Mouse (Mus musculus) heart, postnatal 25 days (tissue): Measurements from ENCODE around the gene Zbtb32. TPM values are rescaled to one million over a fixed set of nuclear protein-coding genes. Genes with fewer than 3 reads are reported as not detected.

Source experiments
- DNase-seq: peaks from one replicate; pipeline ENCODE4 v3.0.0; 2022; ENCODE audit warnings: low spot score
- intact Hi-C: fragments of 180-260 bp; cut with DNase I; formaldehyde crosslinking; loops from one replicate; pipeline ENCODE4 v1.15.1; 2025
- total RNA-seq, 2 experiments: library from RNA; stranded (reverse); gene quantifications; 2 replicates each; pipeline ENCODE4 v1.2.3; 2021

Gene Zbtb32
- not detected for total RNA-seq

- DNase-seq: no peak
- intact Hi-C loops: no loop called here
Measured at GRCm38 (mm10) chr7:30598786-30599185, at the start of gene Zbtb32. TSS of gene Zbtb32 (minus strand) at chr7:30598909.

DNA sequence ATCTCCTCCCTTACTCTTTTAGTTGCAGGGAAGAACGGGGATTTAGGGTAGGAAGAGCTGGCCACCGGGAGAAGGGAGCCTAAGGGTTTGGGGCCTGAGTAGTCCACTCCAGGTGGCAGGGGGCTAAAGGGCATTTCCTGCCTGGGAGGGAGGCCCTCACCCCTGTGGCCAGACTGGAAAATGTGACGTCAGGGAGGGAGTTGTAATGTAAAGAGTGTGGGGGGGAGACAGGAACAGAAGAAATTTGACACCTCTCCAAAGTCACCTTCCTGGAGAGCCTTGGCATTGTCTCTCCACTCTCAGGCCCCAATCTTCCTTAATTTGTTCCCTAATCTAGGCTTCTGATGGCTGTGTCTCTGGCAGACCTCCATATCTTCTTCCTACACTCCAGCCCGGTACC lies 40.4 kb upstream of the Zbtb32 start:
- intact Hi-C loops: no loop called here
- DNase-seq: no peak

DNA sequence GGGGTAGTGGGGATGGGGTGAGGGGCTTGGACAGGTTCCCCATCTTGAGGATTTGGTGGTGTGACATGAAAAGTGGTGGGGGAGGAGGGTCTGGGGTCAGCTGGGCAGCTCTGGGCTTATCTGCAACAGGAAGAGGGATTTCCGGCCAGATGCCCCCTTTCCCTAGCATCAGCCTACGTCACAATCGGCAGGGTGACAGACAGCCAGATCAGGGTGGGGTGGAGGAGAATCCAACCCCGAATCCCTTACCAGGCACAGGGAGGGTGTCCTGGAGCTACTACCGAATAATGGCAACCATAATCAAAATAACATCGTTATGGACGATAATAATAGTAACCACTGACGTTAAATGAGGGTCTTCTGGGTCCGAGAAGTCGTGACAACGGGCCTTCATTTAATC lies 37.7 kb upstream of the Zbtb32 start:
- no peak for DNase-seq
- intact Hi-C loops: no loop called here

- intact Hi-C loops: no loop called here
- DNase-seq: no peak
Measured at GRCm38 (mm10) chr7:30635752-30636151, 37.0 kb upstream of the Zbtb32 start, which contains the start of gene Etv2. TSS of gene Etv2 (minus strand) at chr7:30635852.

- DNase-seq: no peak
- intact Hi-C loops: no loop called here
Measured at GRCm38 (mm10) chr7:30634621-30635020, 35.9 kb upstream of the Zbtb32 start.

DNA sequence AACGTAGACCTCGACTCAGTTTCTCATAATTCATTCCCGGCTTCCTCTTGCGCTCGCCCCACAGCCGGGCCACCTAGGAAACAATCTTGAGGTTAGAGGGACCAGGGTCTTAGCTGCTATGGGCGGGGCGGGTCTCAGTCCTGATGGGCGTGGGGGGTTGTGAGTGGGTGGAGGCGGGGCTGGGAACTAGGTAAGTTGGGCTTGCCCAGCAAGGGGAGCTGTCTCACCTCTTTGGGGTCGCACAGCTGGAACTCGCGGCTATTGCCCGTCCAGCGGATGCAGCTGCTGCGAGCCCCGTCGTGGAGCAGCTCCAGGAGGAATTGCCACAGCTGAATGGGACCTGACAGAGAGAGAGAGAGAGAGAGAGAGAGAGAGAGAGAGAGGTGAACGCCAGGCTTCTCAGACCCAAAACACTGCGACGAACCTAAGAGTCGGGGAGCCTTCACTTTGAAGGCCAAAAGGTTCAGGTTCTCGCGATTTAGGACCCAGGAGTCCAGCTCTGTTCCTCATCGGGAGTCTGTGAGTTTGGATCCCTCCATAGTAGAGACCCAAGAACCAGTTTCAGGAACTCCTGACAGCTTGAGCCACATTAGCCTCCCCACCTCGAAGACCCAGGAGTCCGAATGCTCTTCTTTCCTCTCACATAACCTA lies 35.2 kb upstream of the Zbtb32 start:
- intact Hi-C loops: no loop called here
- DNase-seq: no peak

GRCm38 (mm10) chr7:30629013-30629412 lies 30.3 kb upstream of the Zbtb32 start:
- no peak for DNase-seq
- intact Hi-C loops: loop anchor here (10.0 kb wide), 1 partner anchor 254 kb away; no protein-coding TSS in a partner anchor

DNA sequence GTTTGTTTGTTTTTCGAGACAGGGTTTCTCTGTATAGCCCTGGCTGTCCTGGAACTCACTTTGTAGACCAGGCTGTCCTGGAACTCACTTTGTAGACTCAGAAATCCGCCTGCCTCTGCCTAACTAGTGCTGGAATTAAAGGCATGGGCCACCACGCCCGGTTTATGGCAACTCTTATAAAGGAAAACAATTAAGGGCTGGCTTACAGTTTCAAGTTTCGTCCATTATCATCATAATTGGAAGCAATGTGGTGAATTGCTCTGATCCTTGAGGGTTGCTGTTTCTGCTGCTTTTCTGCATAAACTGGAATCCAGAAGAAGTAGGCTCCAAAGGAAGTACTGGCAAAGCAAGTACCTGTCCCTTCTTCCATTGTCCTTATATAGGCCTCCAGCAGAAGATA lies 27.9 kb upstream of the Zbtb32 start:
- DNase-seq: no peak
- intact Hi-C loops: loop anchor here (2.0 to 10.0 kb wide), 2 partner anchors 22 to 252 kb away; no protein-coding TSS in a partner anchor

DNA sequence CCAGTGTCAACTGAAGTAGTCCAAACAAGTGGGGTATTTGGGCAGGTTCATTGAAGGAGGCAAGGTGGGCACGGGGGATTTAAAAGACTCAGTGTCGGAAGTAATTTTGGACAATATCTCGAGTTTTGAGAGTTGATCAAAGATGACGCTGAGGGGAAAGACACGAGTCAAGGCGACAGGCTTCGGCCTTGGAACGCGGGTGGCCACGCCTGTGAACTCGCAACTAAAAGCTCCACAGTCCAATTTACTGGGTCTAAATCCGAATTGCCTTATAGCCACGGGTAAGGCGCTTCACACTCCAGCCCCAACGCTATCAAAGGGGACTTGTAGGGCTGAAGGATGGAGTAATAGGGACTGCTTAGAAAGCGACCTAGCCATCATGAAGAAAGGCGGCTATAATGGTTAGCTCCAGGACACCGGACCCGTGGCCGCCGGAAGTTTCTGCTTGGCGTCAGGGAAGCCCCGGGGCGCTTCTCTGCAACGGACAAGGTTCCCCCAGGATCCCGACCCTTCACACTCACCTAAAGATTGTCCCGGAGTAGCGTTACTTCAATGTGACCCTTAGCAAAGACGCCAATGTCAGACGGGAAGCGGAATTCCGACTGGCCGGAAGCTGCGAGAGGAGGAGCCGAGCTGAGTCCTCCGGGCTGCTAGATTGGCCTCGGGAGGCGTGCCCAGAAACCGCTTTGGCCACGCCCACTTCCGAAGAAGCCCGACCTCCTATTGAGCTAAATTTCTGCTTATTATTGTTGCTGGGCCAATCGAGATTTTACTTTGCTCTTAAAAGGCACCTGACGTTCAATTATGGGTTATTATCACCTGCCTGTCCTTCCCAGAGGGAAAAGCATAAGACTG lies 27.0 kb upstream of the Zbtb32 start, which contains the start of gene Cox6b1:
Cox6b1 (minus strand) TSS at position 622 of the 855 bp plus-strand sequence.
- DNase-seq: peak; percentile 80
- intact Hi-C loops: loop anchor here (2.0 to 10.0 kb wide), 2 partner anchors 23 to 251 kb away; no protein-coding TSS in a partner anchor

DNA sequence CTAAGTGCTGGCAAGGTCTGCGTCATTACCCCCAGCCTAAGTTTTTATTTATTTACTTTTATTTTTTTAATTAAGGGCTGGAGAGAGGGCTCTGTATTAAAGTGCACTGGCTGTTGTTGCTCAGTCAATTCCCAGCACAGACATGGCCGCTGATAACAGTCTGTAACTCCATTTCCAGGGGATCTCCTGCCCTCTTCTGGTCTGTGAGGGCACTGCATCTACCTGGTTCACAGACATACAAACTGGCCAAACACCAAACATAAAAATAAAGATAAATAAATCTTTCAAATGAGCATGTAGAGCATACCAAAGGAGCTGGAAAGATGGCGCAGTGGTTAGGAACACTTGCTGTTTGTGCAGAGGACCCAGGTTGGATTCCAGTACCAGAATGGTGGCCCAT lies 20.5 kb upstream of the Zbtb32 start:
- intact Hi-C loops: no loop called here
- no peak for DNase-seq

- intact Hi-C loops: no loop called here
- no peak for DNase-seq
Measured at GRCm38 (mm10) chr7:30618658-30619057, 19.9 kb upstream of the Zbtb32 start.

DNA sequence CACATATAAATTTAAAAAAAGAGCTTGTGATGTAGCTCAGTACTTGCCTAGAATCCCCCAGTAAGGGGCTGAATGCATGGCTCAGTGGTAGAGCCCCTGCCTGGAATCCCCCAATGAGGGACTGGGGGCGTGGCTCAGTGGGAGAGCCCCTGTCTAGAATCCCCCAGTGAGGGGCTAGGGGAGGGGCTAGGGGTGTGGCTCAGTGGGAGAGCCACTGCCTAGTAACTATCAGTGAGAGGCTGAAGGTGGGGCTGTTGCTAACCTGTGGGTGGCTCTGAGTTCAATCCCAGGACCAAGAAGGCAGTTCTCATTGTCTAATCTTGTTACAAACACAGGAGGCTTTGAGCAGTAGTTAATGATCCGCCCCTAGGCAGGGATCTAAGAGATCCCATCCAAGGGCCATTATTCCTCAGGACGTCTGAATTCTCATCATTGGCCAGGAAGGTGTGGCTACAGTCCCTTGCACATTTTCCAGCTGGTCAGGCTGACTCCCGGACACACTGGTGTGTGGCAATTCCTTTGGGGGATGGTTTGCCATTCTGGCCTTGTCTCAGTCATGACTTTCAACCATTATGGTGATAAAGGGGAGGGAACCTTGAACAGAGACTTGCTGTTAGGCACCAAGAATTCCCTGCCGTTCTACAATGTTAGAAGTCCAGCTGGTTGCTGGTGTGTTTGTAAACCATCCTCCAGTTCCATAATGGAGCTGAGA lies 16.5 kb upstream of the Zbtb32 start:
- intact Hi-C loops: no loop called here
- no peak for DNase-seq

- intact Hi-C loops: no loop called here
- DNase-seq: no peak
Measured at GRCm38 (mm10) chr7:30614454-30614853, 15.7 kb upstream of the Zbtb32 start.

- DNase-seq: no peak
- intact Hi-C loops: loop anchor here (1.0 kb wide), 1 partner anchor 24 kb away; no protein-coding TSS in a partner anchor
Measured at GRCm38 (mm10) chr7:30613529-30614112, 14.9 kb upstream of the Zbtb32 start.

GRCm38 (mm10) chr7:30612654-30613402 lies 14.1 kb upstream of the Zbtb32 start, which contains the start of gene Upk1a:
TSS of gene Upk1a (minus strand) at chr7:30612847.
- intact Hi-C loops: loop anchor here (1.0 kb wide), 1 partner anchor 24 kb away; no protein-coding TSS in a partner anchor
- DNase-seq: no peak

GRCm38 (mm10) chr7:30610043-30610442 lies 11.3 kb upstream of the Zbtb32 start:
- intact Hi-C loops: no loop called here
- DNase-seq: no peak

DNA sequence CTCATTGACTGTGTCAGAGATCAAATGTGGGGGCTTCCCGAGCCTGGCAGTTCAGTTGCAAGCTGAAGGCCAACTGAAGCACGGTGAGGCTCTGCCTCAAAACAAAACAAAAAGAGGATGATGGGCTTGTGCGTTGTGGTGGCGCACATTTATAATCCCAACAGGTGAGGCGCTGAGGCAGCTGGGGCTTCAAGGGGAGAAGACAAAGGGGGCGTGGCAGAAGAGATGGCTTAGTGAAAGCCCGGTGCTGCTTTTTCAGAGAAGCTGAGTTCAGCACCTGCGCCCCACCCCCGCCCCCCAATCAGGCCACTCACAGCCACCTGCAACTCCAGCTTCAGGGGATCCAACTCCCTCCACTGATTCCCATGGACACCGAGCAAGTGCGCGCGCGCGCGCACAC lies 9.8 kb upstream of the Zbtb32 start:
- DNase-seq: no peak

GRCm38 (mm10) chr7:30607706-30608309 lies 9.1 kb upstream of the Zbtb32 start:
- intact Hi-C loops: no loop called here
- no peak for DNase-seq

More for the DNA sequence above, 9.8 kb upstream of the Zbtb32 start:
- intact Hi-C loops: no loop called here

GRCm38 (mm10) chr7:30604944-30605343 lies 6.2 kb upstream of the Zbtb32 start:
- no peak for DNase-seq
- intact Hi-C loops: loop anchor here (2.0 kb wide), 1 partner anchor 14 kb away; no protein-coding TSS in a partner anchor
